Mouse (Mus musculus) embryonic facial prominence, embryonic 15.5 days (tissue): Measurements from ENCODE around the gene Acnat2. TPM values are rescaled to one million over a fixed set of nuclear protein-coding genes. Genes with fewer than 3 reads are reported as not detected.
"Not testable (repeated sequence)": the region's sequence is repeated elsewhere in the genome, so short reads cannot be mapped to it uniquely, and the experiment has no call there.

Experiments
- ATAC-seq: fragments of 200-750 bp; cut with Nextera tagmentation; 2 replicates; pipeline ENCODE4 v1.8.0; 2017; ENCODE audit warnings: low read depth, moderate TSS enrichment; ENCODE audit not compliant: insufficient number of reproducible peaks, low FRiP score, low TSS enrichment
- H3K27ac ChIP-seq: fragments of 300-500 bp; sonication (generic); replicated peaks from 2 replicates; pipeline ENCODE4 v1.5.1; 2015; ENCODE audit warnings: mild to moderate bottlenecking, inconsistent platforms
- H3K27me3 ChIP-seq: fragments of 300-500 bp; sonication (generic); 2 replicates; pipeline ENCODE4 v1.6.1; 2015; ENCODE audit warnings: inconsistent platforms
- H3K36me3 ChIP-seq: fragments of 300-500 bp; sonication (generic); 2 replicates; pipeline ENCODE4 v1.6.1; 2015; ENCODE audit warnings: mild to moderate bottlenecking, inconsistent platforms
- H3K4me1 ChIP-seq: fragments of 300-500 bp; sonication (generic); 2 replicates; pipeline ENCODE4 v1.6.1; 2015; ENCODE audit warnings: inconsistent platforms
- H3K4me2 ChIP-seq: fragments of 300-500 bp; sonication (generic); replicated peaks from 2 replicates; pipeline ENCODE4 v1.6.1; 2015; ENCODE audit warnings: mild to moderate bottlenecking, inconsistent platforms
- H3K4me3 ChIP-seq: fragments of 300-500 bp; sonication (generic); replicated peaks from 2 replicates; pipeline ENCODE4 v1.5.1; 2015; ENCODE audit warnings: mild to moderate bottlenecking, inconsistent platforms
- H3K9ac ChIP-seq: fragments of 300-500 bp; sonication (generic); 2 replicates; pipeline ENCODE4 v1.6.1; 2015; ENCODE audit warnings: inconsistent platforms
- H3K9me3 ChIP-seq: fragments of 300-500 bp; sonication (generic); replicated peaks from 2 replicates; pipeline ENCODE4 v1.6.1; 2016; ENCODE audit warnings: inconsistent platforms
- WGBS: fragments of 180-500 bp; shearing (Covaris S2); methylation state at CpG from one replicate; pipeline ENCODE4 v1.1.7; 2015; 5-methylcytosine and 5-hydroxymethylcytosine counted together
- polyA plus RNA-seq: library from polyadenylated mRNA; unstranded; fragments of >200 nt; fragmentation: Nextera tagmentation; extraction: Ambion mirVana; gene quantifications from 2 replicates; pipeline ENCODE4 v1.2.1, GENCODE M21; 2015

Acnat2 gene
- polyA plus RNA-seq, 1 experiment from 2014 or later, result not detected

GRCm38 (mm10) chr4:49348677-49349076 lies 59.3 kb downstream of the Acnat2 start:
- WGBS, result 59% methylated on average over 2 of the region's 2 CpGs
- H3K27ac ChIP-seq, result no peak overlapping the region
- no peaks in the 10 kb centered on the region for H3K36me3 ChIP-seq
- no peak overlapping the region for H3K9ac ChIP-seq
- no peak overlapping the region for H3K4me3 ChIP-seq
- ATAC-seq, result no peak
- no peak overlapping the region for H3K4me2 ChIP-seq
- H3K9me3 ChIP-seq, result no peaks in the 10 kb centered on the region
- no peaks in the 10 kb centered on the region for H3K27me3 ChIP-seq
- H3K4me1 ChIP-seq, result no peaks in the 10 kb centered on the region

DNA sequence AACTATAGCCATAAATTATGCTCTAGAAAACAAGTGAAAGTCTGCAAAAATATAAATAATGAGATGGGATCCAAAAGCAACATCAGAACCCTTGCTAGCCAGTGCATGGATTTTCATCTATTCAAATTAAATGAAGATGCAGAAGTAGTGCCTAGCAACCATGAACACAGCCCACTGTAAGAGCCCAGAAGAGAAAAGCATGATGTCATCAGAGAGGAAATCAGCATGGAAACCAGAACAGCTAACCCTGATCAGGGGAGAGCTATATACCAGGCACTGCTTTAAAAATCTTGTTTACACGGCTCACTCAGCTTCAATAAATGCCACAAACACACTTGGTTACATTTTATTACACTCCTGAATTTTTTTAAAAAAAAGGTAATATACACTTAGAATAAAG lies 60.0 kb downstream of the Acnat2 start:
- ATAC-seq, H3K9ac ChIP-seq, H3K4me1 ChIP-seq, H3K27me3 ChIP-seq, H3K9me3 ChIP-seq, H3K4me2 ChIP-seq, H3K4me3 ChIP-seq, H3K27ac ChIP-seq, H3K36me3 ChIP-seq: not testable (repeated sequence)
- WGBS, result 69% methylated on average over 1 of the region's 1 CpGs

DNA sequence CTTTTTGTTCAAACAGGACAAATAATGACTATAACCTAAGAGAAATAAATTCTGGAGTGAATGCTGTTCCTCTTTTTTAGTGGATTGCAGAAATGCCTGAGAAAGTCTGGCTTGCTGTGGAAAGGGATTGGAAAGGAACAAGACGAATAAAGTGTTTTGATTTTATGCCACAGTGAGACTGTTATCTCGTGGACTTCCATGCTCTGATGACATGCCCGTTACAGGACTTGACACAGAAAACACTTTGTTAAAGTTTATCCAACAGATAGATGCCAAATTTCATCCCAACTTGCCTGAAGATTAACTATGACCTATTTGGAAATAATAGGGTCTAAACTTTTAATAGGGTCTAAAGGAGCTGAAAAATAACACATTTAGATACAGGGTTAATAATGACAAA lies 67.9 kb downstream of the Acnat2 start:
- WGBS, result 76% methylated on average over 3 of the region's 3 CpGs
- not testable (repeated sequence) for H3K4me2 ChIP-seq, H3K27ac ChIP-seq, H3K4me3 ChIP-seq, H3K36me3 ChIP-seq, H3K9me3 ChIP-seq, H3K9ac ChIP-seq, H3K4me1 ChIP-seq, ATAC-seq, H3K27me3 ChIP-seq

DNA sequence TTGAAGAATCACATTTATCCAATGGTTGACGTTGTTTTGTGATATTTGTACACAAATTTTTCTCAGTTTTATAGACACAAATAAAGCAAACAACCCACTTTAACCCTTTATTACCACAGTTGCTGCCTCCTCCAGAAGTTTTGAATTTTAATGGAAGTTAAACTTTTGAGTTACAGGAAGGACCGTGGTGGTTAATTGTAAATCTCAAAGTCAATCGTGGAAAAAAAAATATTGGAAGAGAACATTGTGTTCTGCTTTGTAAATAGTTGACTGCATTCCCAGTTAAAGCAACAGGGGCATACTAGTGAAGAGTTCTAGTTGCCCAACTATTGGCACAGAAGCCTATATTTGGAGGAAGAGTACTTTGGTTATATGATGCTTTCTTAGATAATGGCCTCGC lies 70.0 kb downstream of the Acnat2 start:
- H3K4me3 ChIP-seq, H3K36me3 ChIP-seq, H3K9me3 ChIP-seq, H3K4me2 ChIP-seq, ATAC-seq, H3K4me1 ChIP-seq, H3K27me3 ChIP-seq, H3K27ac ChIP-seq, H3K9ac ChIP-seq: not testable (repeated sequence)
- 78% methylated on average over 3 of the region's 4 CpGs for WGBS

Other genes with a start within 250 kb of the Acnat2 start
- gene Acnat1, start 65.8 kb upstream of the Acnat2 start, polyA plus RNA-seq, result 0.15 and 0.45 TPM in 2 replicates
- 0.22 TPM in 1 of 2 replicates, not detected in the other for gene Baat, start 98.4 kb upstream of the Acnat2 start, polyA plus RNA-seq
- 66.4 and 68.9 TPM in 2 replicates for gene Mrpl50, start 112.9 kb upstream of the Acnat2 start, polyA plus RNA-seq
- gene Zfp189, start 113.0 kb upstream of the Acnat2 start, polyA plus RNA-seq, result 7.5 TPM in 2 replicates
- gene Aldob, start 141.4 kb upstream of the Acnat2 start, polyA plus RNA-seq, result 0.08 and 0.23 TPM in 2 replicates
- 35.7 and 39.3 TPM in 2 replicates for gene Tmem246, start 189.7 kb upstream of the Acnat2 start, polyA plus RNA-seq
- 37.7 and 43.1 TPM in 2 replicates for gene Rnf20, start 223.9 kb upstream of the Acnat2 start, polyA plus RNA-seq